Mouse (Mus musculus): ENCODE data around the gene Stx16. TPM values are rescaled to one million over a fixed set of nuclear protein-coding genes. Genes with fewer than 3 reads are reported as not detected.

Stx16 gene
- polyA plus RNA-seq, 1 experiment, result 70.4 TPM

DNA sequence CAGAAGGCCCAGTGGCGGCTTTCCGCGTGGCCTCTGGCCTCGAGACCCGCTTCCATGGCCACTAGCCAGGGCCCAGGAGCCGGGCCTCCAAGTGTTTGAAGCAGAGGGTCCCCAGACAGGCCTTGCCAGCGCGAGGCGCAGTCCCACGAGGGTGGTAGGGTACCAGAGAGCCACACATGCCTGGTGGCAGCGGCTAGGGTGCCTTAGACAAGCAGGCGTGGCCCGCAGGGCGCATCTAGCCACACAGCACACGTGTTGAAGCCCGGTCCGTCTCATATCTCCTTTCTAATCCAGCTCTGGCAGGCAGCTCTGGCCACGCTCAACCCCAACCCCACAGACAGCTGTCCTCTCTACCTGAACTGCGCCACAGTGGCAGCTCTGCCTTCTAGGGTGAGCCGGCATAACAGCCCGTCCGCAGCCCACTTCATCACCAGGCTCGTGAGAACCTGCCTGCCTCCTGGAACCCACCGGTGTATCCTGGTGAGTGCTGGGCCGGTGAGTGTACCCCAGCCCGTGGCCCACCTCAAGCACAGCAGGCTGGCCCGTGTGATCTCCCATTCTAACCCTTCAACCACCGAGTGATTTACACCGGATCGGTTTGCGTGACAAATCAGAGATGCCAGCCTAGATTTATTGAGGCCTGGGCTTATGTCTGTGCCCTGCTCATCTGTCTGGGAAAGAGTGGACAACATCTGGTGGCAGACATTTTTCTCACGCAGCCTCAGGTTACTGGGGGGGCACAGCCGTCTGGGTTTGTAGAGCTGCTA, 34.9 kb downstream of the Stx16 start:
- TF ChIP-seq CTCF (IDR thresholded peaks at IDR 0.05; ENCODE audit: borderline replicate concordance, control insufficient read depth, extremely low read depth, insufficient read depth, low read length, poor library complexity) (0 out of 2 replicates have a peak, but pooled peaks have one; percentile 22), POLR2A (IDR thresholded peaks at IDR 0.05; ENCODE audit: control insufficient read depth, extremely low read depth, insufficient read depth, low read length, poor library complexity) (no peak)
- peak; percentile 50 for DNase-seq
- Histone ChIP-seq H3K4me1 (replicated peaks; ENCODE audit: control insufficient read depth, insufficient read depth, low read length) (peaks cover 16% of the 10 kb centered on the region), H3K36me3 (ENCODE audit: control insufficient read depth, insufficient read depth, low read length) (no peaks in the 10 kb centered on the region), H3K27ac (ENCODE audit: control insufficient read depth, insufficient read depth, low read length) (no peak overlapping the region), H3K27me3 (ENCODE audit: control insufficient read depth, insufficient read depth, low read length) (no peaks in the 10 kb centered on the region), H3K4me3 (ENCODE audit: control insufficient read depth, insufficient read depth, low read length) (peak overlapping the region; percentile 76)
- 25% methylated on average over 33 of the region's 33 CpGs for WGBS

DNA sequence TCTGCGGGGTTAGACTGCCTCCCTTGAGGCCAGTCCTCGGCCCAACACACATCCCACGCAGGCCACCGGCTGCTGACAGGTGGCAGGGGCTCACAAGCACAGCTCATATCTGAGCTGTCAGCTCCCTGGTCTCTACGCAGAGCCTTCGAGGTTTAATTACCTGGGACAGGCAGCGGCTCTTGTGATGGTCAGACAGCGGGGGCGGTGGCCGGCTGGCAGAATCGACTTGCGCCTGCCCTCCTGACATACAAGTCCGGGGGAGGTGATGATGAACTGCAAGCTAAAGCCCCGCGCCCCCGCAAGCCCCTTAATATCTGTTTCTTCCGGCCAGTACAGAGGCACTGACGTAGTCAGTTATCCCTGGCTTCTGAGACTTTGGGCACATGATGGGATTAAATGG, 36.8 kb downstream of the Stx16 start:
- Histone ChIP-seq H3K4me3 (ENCODE audit: control insufficient read depth, insufficient read depth, low read length) (no peak overlapping the region), H3K36me3 (ENCODE audit: control insufficient read depth, insufficient read depth, low read length) (peaks cover 4% of the 10 kb centered on the region), H3K27ac (ENCODE audit: control insufficient read depth, insufficient read depth, low read length) (no peak overlapping the region), H3K27me3 (ENCODE audit: control insufficient read depth, insufficient read depth, low read length) (no peaks in the 10 kb centered on the region), H3K4me1 (replicated peaks; ENCODE audit: control insufficient read depth, insufficient read depth, low read length) (peaks cover 16% of the 10 kb centered on the region)
- TF ChIP-seq POLR2A (IDR thresholded peaks at IDR 0.05; ENCODE audit: control insufficient read depth, extremely low read depth, insufficient read depth, low read length, poor library complexity) (no peak), CTCF (IDR thresholded peaks at IDR 0.05; ENCODE audit: borderline replicate concordance, control insufficient read depth, extremely low read depth, insufficient read depth, low read length, poor library complexity) (no peak)
- 98% methylated on average over 18 of the region's 18 CpGs for WGBS
- DNase-seq, result no peak

DNA sequence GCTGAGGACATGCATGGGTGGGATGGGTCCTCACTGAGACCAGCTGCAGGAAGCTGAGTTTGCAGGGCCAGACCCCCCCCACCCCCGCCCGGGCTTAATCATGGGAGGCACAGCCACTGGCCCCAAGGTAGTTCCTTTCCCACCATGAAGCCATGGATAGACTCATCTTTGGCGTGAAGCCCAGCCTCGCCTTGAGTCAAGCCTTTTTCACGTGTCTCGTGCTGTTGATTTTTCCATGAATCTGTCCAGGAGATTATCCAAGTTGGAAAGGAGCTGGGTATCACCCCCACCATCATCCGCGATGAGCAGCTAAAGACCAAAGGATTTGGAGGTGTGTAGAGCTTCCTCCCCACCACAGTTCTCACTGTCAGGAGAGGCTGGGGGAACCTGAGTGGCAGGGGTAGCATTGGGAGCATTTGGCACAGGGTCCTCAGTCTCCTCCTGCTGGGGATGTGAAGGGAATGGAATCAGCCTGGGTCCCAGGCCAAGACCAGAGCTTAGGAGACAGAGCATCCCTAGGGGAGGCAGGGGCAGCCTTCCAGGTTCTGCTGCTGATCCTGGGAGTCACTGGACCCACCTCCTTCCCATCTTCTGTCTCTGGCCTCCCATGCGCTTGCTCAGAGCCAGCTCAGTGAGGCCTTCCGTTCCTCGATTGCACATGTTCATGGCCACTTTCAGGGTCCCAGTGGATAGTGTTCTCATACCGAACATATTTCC, 38.2 kb downstream of the Stx16 start:
- H3K4me1 ChIP-seq (replicated peaks; ENCODE audit: control insufficient read depth, insufficient read depth, low read length), result peaks cover 16% of the 10 kb centered on the region
- TF ChIP-seq POLR2A (IDR thresholded peaks at IDR 0.05; ENCODE audit: control insufficient read depth, extremely low read depth, insufficient read depth, low read length, poor library complexity) (no peak), CTCF (IDR thresholded peaks at IDR 0.05; ENCODE audit: borderline replicate concordance, control insufficient read depth, extremely low read depth, insufficient read depth, low read length, poor library complexity) (no peak)
- no peaks in the 10 kb centered on the region for H3K27me3 ChIP-seq (ENCODE audit: control insufficient read depth, insufficient read depth, low read length)
- H3K27ac ChIP-seq (ENCODE audit: control insufficient read depth, insufficient read depth, low read length), result no peak overlapping the region
- peaks cover 4% of the 10 kb centered on the region for H3K36me3 ChIP-seq (ENCODE audit: control insufficient read depth, insufficient read depth, low read length)
- DNase-seq, result no peak
- WGBS, result 97% methylated on average over 12 of the region's 12 CpGs
- no peak overlapping the region for H3K4me3 ChIP-seq (ENCODE audit: control insufficient read depth, insufficient read depth, low read length)

DNA sequence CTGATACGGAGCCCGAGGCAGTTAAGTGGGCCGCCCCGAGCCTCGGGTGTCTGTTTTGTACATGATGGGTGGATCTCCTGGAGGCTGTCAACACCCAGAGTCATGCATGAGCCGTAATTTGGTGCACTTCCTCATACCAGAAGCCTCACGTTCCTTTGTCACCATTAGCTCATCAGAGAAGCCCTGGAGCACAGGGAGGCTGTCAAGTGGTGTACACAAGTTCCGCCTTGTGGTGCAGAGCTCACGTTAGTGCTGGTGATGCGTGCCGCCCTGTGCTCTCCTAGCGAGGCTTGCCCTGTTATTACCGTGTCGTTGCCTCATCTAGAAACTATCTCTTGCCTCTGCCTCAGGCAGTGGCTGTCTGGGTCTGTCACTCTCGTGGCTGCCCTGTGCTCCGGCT, 40.8 kb downstream of the Stx16 start:
- Histone ChIP-seq H3K27ac (ENCODE audit: control insufficient read depth, insufficient read depth, low read length) (no peak overlapping the region), H3K36me3 (ENCODE audit: control insufficient read depth, insufficient read depth, low read length) (peaks cover 4% of the 10 kb centered on the region), H3K27me3 (ENCODE audit: control insufficient read depth, insufficient read depth, low read length) (no peaks in the 10 kb centered on the region), H3K4me1 (replicated peaks; ENCODE audit: control insufficient read depth, insufficient read depth, low read length) (no peaks in the 10 kb centered on the region), H3K4me3 (ENCODE audit: control insufficient read depth, insufficient read depth, low read length) (no peak overlapping the region)
- WGBS, result 90% methylated on average over 16 of the region's 16 CpGs
- DNase-seq, result no peak
- no peak for TF ChIP-seq CTCF (IDR thresholded peaks at IDR 0.05; ENCODE audit: borderline replicate concordance, control insufficient read depth, extremely low read depth, insufficient read depth, low read length, poor library complexity)
- no peak for TF ChIP-seq POLR2A (IDR thresholded peaks at IDR 0.05; ENCODE audit: control insufficient read depth, extremely low read depth, insufficient read depth, low read length, poor library complexity)

DNA sequence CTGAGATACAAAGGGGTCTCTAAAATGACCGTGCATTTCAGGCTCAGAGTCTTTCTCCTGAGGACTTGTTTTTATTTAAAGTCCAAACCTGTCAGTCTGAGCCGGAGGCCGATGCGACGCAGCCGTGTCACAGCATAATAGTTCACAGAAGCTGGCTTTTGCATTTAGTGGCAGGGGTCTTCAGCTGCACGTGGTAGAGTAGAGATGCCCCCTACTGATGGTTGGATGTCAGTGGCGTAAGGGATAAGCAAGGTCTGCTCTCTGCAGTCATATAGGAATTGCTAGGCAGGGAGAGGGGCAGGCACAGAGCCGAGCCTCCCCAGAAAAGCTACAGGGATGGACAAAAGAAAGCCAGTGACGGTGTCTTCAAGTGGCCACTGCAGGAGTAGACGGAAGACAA, 42.0 kb downstream of the Stx16 start:
- H3K27me3 ChIP-seq (ENCODE audit: control insufficient read depth, insufficient read depth, low read length), result no peaks in the 10 kb centered on the region
- H3K27ac ChIP-seq (ENCODE audit: control insufficient read depth, insufficient read depth, low read length), result no peak overlapping the region
- 96% methylated on average over 11 of the region's 11 CpGs for WGBS
- no peak overlapping the region for H3K4me3 ChIP-seq (ENCODE audit: control insufficient read depth, insufficient read depth, low read length)
- no peaks in the 10 kb centered on the region for H3K4me1 ChIP-seq (replicated peaks; ENCODE audit: control insufficient read depth, insufficient read depth, low read length)
- H3K36me3 ChIP-seq (ENCODE audit: control insufficient read depth, insufficient read depth, low read length), result peaks cover 4% of the 10 kb centered on the region
- no peak for TF ChIP-seq POLR2A (IDR thresholded peaks at IDR 0.05; ENCODE audit: control insufficient read depth, extremely low read depth, insufficient read depth, low read length, poor library complexity)
- no peak for TF ChIP-seq CTCF (IDR thresholded peaks at IDR 0.05; ENCODE audit: borderline replicate concordance, control insufficient read depth, extremely low read depth, insufficient read depth, low read length, poor library complexity)
- DNase-seq, result no peak

DNA sequence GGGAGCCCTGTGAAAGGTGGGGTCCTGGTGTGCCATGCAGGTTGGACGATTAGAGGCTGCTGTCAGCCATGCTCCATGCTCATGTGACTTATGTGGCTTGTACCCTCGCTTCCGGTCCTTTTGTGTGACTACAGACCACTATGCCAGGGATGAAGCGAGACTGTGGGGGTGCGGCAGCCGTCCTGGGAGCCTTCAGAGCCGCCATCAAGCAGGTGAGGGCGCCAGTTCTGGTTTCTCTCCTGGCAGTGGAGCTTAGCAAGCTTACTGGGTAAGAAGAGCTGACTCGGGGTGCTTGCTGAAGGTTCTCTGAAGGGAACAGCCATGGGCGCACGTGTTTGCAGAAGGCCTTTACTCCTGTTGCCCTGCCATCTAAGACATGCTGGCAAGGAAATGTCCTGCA, 43.2 kb downstream of the Stx16 start:
- WGBS, result 96% methylated on average over 11 of the region's 11 CpGs
- no peak for DNase-seq
- no peak overlapping the region for H3K4me3 ChIP-seq (ENCODE audit: control insufficient read depth, insufficient read depth, low read length)
- H3K36me3 ChIP-seq (ENCODE audit: control insufficient read depth, insufficient read depth, low read length), result peaks cover 4% of the 10 kb centered on the region
- H3K27me3 ChIP-seq (ENCODE audit: control insufficient read depth, insufficient read depth, low read length), result no peaks in the 10 kb centered on the region
- H3K27ac ChIP-seq (ENCODE audit: control insufficient read depth, insufficient read depth, low read length), result no peak overlapping the region
- TF ChIP-seq POLR2A (IDR thresholded peaks at IDR 0.05; ENCODE audit: control insufficient read depth, extremely low read depth, insufficient read depth, low read length, poor library complexity) (no peak), CTCF (IDR thresholded peaks at IDR 0.05; ENCODE audit: borderline replicate concordance, control insufficient read depth, extremely low read depth, insufficient read depth, low read length, poor library complexity) (no peak)
- no peaks in the 10 kb centered on the region for H3K4me1 ChIP-seq (replicated peaks; ENCODE audit: control insufficient read depth, insufficient read depth, low read length)
